Mouse (Mus musculus): ENCODE measurements around the gene Degs2.

The Degs2 gene

GRCm38 (mm10) chr12:108653358-108654335 lies 48.5 kb downstream of the Degs2 start:
- no peak for DNase-seq (ENCODE audit: low read depth)

GRCm38 (mm10) chr12:108651053-108651660 lies 51.0 kb downstream of the Degs2 start:
- DNase-seq (ENCODE audit: low read depth) = no peak

GRCm38 (mm10) chr12:108647784-108648183 lies 54.3 kb downstream of the Degs2 start:
- no peak for DNase-seq (ENCODE audit: low read depth)

GRCm38 (mm10) chr12:108646234-108646633 lies 55.9 kb downstream of the Degs2 start:
- no peak for DNase-seq (ENCODE audit: low read depth)

- no peak for DNase-seq (ENCODE audit: low read depth)
Measured at GRCm38 (mm10) chr12:108642019-108642418, 60.1 kb downstream of the Degs2 start.

- peak; percentile 73 for DNase-seq (ENCODE audit: low read depth)
Measured at GRCm38 (mm10) chr12:108639126-108639525, 63.0 kb downstream of the Degs2 start.

- no peak for DNase-seq (ENCODE audit: low read depth)
Measured at GRCm38 (mm10) chr12:108637440-108637839, 64.7 kb downstream of the Degs2 start.

GRCm38 (mm10) chr12:108635501-108635900 lies 66.6 kb downstream of the Degs2 start:
- no peak for DNase-seq (ENCODE audit: low read depth)

GRCm38 (mm10) chr12:108634031-108634430 lies 68.1 kb downstream of the Degs2 start:
- DNase-seq (ENCODE audit: low read depth) = no peak

- DNase-seq (ENCODE audit: low read depth) = no peak
Measured at GRCm38 (mm10) chr12:108632501-108632900, 69.6 kb downstream of the Degs2 start.

- DNase-seq (ENCODE audit: low read depth) = no peak
Measured at GRCm38 (mm10) chr12:108630741-108631688, 71.1 kb downstream of the Degs2 start.

GRCm38 (mm10) chr12:108629556-108629955 lies 72.6 kb downstream of the Degs2 start:
- DNase-seq (ENCODE audit: low read depth) = no peak
